Mouse (Mus musculus) 3T3-L1 (cell line): ENCODE results near the gene Col6a1.

Experiments
- DNase-seq: peaks from one replicate; pipeline ENCODE4 v3.0.0-alpha.2; 2015; ENCODE audit warnings: low read depth, low spot score

The Col6a1 gene

DNA sequence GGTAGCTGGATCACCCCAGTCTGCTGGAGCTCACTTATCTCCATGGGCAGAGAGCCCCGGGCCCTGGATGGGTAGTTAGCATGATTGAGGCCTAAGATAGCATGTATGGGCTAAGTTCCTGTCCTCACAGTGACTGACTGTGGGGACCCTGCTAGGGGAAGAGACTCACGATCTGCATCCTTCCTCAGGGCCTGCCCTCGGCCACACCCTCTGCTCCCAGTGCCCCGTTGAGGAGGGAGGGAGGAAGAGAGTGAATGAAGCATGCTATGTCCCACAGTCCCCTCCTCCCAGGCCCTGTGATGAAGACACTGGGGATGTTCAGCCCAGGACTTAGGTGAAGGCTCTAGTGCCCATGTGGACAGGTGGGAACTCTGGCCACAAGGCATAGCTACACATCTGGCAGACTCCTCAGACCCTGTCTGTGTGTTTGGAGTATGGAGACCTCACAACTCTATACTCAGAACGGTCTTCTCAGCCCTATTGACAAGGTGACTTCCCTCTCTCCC lies 1.7 kb downstream of the Col6a1 start:
- no peak for DNase-seq

DNA sequence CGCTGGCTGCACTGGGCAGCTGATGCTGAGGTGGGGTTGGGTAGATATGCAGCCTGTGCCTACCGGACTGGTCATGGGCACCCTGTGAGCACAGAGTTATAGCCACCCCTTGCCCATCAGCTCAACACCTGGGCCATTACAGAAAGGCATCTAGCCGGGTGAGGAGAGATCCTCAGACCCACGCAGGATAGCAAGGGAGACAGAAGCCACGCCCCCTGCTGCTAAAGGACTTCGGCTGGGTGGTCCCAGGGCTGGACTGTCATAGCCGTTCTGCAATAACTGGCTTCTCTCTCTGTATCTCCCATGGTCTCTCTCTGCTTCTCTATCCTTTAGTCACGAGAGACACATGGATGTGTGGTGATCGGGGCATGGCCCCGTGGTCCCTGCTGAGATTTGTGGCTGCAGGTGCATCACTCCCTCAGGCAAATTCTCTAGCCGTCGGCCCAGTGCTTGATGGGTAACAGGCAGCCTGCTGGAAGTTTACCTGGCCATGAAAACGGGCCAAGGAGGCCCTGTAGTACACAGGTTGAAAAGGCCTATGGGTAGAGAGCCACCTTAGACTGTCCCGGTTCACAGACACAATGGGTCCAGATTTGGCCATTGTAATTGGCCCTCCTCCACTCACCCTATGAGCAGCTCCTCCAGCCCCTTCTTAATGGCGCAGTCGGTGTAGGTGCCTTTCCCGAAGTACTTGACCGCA lies 3.1 kb downstream of the Col6a1 start:
- DNase-seq, result no peak

DNA sequence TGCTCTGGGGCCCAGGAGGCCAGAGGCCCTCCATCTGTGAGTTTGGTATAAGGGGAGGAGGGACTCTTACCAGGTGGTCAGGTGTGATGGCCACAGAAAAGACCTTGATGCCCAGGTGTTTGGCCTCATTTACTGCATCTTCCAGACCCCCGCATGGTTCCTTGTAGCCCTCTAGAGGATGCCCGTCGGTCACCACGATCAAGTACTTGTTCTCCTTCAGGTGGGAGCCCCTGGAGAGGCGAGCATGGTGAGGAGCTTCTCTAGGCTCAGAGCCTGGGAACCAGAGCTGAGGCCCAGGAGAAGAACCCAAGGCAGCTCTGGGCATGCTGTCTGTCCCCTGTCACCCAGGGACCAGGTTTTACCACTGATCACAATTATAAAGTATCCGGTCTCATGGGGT lies 4.2 kb downstream of the Col6a1 start:
- no peak for DNase-seq

DNA sequence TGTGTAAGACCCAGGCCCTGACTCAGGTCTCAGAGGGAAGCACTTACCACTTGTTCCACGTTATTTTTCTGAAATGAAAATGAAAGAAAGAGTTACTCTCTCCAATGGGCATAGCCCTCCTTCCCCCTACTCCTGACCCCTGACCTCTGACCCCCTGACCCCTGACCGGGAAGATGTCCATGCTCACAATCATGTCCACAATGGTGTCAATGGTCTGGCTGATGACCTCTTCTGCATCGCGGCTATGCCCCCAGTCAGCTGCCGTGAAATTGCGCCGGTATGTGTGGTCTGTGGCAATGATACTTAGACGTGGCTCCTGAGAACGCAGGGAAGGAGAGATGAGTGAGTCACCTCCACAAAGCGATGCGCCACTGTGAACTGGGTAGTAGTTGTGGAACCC lies 4.8 kb downstream of the Col6a1 start:
- no peak for DNase-seq

DNA sequence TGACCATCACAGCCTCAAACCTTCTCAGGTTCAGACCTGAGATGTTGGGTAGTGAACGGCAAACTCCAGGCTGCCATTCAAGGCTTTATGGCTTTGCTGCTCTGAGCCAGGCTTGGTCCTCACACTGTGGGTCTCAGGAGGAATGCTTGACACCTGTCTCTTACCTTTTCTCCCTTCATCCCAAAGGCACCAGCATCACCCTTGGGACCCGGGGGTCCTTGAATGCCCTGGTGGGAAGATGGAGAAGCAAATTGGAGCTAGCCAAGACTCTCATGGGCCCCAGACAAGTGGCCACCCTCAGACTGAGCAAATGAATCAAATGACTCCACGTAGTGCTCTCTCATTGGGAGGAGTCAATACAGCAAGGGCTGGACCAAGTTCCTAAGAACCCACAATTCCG lies 8.3 kb downstream of the Col6a1 start:
- no peak for DNase-seq

DNA sequence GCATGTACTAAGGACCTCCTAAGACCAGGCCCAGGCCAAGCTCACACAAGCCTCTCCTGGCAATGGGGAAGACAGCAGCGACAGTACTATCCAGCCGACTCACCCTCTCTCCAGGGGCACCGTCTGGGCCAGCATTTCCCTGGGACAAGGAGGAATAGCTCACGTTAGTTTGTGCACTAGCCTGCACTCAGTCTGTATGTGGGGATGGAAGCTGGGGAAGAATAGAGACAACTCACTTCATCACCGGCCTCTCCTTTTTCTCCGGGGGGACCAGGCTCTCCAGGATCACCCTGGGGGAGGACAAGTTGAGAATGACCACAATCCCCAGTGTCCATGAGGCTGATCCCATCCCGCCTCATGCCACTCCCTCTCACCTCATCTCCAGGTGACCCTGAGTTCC lies 8.9 kb downstream of the Col6a1 start:
- DNase-seq, result no peak

DNA sequence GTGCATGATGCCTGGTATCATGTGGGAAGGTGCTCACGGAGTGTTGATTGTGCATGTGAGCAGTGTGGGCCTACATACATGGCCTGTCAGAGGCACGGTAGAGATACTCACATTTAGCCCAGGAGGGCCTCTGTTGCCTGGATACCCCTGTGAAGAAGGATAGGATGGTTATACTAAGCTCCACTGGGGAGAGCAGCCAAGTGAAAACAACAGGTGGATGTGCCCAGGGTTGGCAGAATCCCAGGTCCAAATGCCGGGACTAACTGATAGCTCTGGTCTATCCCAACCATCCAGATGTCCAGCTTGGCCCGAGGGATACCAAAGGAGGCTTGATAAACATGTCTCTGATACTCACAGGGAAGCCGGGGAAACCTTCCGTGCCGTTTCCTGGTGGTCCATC lies 11.7 kb downstream of the Col6a1 start:
- DNase-seq, result no peak

DNA sequence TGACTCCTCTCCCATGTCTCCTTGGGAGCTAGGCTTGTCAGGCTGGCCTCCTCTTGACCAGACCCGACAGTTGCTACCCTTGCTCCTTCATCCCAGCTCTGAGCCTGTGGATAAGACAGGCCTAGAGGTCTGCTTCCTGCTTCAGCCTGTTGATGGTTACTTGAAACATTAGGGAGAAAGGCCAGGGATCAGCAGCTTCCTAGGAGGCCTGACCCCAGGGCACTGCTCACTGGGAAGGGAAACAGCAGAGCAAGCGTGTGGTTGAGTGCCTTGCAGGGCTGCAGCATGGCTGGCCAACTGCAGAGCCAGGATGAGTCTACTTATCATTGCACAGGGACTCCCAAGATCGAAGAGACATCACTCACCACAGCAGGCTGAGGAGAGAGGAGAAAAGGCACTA lies 13.5 kb downstream of the Col6a1 start:
- DNase-seq, result no peak

DNA sequence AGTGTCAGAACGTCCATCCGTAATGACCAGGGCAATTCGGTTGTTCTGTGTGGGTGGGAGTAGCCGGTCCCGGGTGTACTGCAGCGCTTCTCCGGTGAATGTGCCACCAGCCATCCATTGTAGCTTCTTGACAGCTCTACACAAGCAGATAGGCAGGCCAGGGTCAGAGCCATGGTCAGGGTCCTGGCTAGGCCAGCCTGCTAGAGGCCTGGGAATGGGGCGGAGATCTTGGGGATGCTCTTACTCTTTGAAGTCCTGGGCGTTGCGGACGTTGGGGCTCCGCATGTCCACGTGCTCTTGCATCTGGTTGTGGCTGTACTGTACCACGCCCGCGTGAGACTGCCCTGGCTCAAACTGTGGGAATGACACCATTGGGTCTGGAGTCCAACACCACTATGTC lies 14.6 kb downstream of the Col6a1 start:
- no peak for DNase-seq

DNA sequence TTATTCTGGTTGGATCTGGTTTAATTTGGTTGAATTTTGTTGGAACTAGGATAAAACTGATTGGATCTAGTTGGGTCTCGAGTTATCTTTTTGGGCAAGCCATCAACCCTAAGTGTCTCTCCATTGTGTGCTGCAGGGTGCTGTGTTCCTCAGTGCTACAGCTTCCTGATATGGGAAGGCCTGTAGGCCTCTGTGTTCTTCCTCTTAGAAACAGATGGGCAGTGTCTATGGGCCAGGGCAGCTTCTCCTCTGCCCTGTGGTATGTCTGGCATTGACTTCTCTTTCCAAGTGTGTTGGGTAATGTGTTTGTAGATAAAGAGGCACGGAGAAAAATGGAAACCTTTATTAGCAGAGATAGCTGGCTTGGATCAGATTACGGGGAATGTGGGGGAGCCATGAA lies 17.5 kb downstream of the Col6a1 start:
- DNase-seq, result peak; percentile 19

DNA sequence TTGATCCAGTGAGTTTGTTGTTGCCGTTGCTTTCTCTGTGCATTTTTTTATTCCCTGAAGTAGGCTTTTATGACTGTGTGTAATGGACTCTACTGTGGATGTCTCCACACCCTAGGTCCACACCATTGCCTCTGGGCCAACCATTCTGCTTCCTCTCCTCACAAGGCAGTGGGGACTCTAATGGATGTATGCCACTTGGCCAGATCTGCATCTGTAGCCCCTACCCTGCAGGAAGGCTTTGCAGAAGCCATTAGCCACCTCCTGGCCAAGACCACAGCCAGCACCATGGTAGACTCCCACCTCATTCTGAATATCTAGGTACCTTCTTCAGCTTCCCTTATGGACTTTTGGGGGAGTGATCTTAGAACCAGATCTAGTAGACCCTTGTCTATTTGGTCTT lies 18.4 kb downstream of the Col6a1 start:
- DNase-seq, result peak; percentile 11

DNA sequence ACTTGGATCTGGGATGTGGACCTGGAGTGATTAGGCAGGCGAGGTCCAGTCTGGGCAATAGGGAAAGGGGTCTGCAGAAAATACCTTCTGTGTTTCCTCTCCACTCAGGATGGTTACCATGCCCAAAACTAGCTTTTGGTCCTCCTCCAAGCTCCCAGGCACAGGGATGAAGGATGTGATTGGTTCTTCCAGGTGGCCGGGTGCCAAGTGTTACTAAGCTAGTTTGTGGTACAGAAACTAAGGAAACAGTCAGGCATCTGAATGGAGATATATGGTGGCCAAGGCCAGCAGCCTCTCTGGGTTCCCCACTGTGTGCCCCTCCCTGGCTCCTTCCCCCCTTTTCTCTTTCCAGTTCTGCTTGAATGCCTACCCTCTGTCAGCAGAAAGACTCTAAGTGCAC lies 19.0 kb downstream of the Col6a1 start:
- DNase-seq, result peak; percentile 70

DNA sequence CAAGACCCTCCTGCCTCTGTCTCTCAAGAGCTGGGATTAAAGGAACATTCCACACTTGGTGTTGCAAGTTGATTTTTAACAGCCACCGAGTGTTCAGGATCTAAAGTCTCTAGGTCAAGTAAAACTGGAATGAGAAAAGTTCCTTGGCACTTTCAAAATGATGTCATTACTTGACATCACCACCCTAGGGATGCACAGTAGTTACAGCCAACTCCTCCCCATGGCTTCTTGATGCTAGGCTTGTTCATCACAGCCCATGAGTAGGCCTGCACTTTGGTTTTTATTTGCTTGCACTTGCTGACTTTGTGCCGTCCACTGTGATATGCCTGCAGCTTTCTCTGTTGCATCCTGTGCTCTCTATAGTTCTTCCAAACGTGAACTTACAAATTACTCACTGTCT lies 21.6 kb downstream of the Col6a1 start:
- no peak for DNase-seq

DNA sequence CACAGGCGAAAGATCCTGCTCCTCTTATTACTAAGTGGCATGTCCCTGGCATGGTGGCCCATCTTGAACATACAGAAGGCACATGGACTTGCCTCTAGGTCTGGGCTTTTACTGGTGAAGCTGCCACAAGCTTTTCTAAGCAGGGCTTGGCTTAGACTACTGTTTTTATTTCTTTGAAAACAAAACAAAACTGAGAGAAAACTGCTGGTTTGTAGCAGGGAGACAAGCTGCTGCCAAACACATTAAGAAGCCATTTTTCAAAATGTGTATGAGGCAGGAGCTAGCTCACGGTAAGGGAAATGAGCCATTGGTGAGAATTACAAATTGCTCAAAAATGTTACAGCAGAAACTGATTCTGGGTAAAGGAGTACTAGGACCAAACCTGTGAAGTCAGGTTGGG lies 24.5 kb downstream of the Col6a1 start:
- no peak for DNase-seq

DNA sequence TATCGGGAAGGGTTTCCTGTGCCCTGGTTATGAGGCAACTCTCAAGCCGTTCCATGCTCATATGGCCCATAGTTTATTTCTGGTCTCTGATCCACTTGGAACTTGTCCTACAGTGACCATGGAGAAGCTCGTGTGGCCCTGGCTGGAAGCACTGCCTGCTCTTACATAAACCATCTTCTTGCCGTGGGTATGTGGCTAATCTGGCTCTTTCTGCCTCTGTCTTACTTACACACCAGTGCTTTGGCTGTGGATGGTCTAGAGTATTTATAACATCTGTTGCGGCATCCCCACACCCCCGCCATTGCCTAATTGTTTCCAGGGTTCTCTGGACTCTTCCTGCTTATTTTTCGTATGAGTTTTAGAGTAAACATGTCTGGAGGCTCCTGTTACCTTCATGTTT lies 26.2 kb downstream of the Col6a1 start:
- DNase-seq, result no peak

DNA sequence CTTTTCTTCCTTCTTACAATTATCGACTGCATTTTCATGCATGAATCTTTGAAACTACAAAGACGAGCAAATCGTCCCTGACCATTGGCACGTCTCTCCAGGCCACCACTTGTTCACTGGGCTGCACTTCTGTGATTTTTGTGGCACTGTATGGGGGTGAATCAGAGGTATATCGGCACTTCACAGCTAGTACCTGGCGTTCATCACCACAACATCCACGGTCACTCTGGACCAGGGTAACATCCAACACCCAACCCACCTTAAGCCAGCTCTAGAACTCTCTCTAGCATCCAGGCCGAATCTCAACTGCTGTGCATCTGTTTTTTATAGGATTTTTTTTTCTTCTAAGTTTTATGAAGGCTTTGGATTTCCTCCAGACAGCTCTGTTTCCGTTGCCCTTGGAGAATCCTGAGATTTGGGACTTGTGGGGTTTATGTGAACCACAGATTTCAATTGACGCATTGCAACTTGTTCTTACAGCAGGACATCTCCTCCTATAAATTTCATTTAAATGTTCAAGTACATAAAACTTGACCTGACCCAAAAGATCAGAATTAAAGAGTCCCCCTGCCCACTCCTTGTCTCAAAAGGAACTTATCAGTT lies 30.6 kb downstream of the Col6a1 start:
- DNase-seq, result no peak

DNA sequence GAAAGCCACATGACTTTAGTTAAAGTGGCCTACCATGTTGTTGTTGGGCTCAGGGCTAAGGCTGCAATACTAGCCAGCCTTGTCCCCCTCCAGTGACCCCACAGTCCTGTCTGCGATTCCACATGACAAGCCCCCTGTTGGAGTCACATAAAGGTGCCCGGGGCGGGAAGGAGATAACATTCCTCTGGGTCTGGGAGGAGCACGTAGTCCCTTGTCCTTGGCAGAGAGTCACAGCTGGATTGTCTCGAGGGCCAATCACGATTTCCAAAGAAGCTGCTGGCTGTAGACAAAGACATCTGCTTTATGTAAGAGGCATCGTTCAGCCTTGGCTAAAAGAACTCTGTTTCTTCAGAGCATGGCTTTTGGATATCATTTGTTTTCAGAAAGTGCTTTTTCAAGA lies 31.2 kb downstream of the Col6a1 start:
- DNase-seq, result no peak

DNA sequence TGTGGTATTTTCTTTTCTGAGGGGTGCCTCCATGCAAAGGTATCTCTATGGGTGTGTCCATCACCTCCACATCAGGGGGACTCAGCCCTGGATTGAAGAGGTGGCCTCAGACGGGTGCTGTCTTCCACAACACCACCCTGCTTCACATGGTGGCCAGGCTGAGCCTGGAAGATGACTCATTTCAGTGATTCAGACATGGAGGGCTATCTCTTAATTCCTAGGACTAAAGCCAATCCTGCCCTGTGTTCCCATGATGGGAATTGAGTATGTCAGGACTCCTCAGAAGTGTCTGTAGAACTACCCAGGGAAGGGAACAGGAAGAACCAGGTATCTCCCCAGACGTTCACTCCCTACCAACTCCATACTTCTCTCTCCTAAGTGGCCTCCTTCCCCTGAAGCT lies 32.5 kb downstream of the Col6a1 start:
- peak; percentile 80 for DNase-seq

DNA sequence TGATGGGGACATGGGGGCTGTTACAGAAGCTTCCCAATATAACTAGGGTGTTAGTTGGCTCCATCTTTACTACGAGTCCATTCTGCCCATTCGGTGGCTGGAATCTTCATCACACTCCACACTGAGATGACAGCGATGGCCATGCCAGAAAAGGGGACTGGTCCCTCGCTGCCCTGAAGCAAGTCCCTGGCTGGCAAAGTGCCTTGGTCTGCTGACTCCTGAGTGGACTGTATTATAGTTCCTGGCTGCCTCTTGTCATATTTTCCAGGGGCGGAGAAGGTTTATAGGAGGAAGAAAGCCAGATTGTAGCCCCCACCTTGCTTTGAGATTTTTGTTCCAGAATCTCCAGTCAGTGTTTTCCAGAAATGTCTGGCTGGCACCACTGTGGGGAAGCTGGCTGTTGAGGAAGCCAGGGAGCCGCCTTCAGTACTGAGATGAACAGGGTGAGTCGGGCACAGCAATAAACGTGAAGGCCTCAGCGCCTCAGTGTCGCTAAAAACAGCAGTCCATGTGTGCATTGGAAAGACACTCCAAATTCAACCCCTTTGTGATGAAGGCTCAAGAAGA lies 40.4 kb downstream of the Col6a1 start:
- DNase-seq, result no peak

DNA sequence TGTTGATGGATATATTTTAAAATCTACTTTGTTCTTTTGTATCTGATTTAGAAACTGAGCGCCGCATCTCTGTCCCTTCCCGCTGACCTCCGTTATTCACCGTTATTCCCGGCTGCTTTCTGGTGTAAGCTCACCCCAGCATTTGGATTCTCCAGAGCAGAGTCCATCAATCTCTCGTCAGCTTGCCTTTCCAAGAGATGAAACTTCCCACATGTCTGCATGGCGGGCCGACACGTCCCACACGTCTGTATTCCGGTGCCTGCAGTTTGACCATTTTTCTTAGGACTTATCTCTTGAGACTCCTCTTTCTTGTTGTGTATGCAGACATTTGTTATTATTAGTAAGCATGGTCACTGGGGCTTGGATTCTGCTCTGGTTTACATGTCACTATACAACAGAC lies 42.0 kb downstream of the Col6a1 start:
- no peak for DNase-seq

DNA sequence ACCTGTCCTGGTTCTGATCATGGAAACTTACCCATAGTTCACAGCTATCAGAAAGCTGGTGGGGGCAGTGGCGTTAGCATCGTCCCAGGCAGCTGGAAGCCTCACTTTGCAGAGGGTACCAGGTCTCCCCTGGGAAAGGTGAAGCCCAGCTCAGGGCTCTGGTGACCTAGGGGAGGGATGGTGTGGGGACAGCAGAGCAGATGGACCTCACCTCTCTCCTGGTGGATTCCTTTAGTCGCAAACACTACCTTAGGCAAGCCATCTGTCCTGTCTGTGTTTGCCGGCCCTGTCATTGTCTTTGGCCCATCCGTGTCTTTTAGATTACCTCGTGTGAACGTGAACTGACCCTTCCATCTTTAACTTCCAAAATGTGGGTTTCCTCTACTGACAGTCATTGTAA lies 42.5 kb downstream of the Col6a1 start:
- DNase-seq, result no peak

DNA sequence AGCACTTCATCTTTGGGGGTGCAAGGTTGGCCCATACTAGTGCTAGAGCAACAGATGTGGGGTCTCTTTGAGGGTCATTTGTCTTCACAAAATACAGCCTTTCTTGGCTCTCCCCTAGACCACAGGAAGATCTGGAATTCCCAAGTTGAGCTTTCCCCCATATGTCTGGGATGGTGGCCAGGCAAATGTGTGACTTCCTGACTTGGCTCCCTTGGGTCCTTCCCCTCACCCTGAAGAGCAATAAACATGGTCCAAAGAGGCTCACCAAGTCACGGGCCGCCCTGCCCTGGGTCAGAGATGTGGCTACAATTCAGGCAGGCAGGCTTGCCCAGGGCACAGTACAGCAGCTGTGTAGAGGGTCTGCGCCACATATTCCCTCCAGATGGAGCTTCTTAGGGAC lies 44.1 kb downstream of the Col6a1 start:
- peak; percentile 58 for DNase-seq
